Mouse (Mus musculus): ENCODE data around the gene Smpx. TPM values are rescaled to one million over a fixed set of nuclear protein-coding genes. Genes with fewer than 3 reads are reported as not detected.

Smpx gene
- polyA plus RNA-seq, 1 experiment from 2014 or later: not detected

DNA sequence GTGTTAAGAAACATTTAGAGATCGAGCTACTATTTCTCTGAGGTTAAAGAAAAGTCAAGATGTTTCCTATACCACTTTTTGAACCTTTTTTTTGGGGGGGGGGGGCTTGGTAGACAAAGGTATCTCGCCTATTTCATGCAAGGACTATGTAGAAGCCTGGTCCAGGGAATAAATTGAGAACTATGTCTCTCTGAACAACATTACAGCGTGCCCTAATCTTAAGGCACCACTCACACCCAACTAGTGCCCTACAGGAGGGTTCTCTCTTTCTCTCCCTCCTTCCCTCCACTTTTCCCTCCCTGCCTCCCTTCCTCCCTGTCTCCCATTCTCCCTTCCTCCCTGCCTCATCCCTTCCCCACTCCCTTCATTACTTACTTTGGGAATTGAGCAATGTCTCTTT lies 33.6 kb downstream of the Smpx start:
- Histone ChIP-seq H3K36me3 (ENCODE audit: poor library complexity, severe bottlenecking) (no peaks in the 10 kb centered on the region), H3K4me3 (no peak overlapping the region), H3K9me3 (replicated peaks) (no peaks in the 10 kb centered on the region), H3K27ac (no peak overlapping the region), H3K27me3 (no peaks in the 10 kb centered on the region; the same call in 1 of the 2 replicates), H3K4me1 (no peaks in the 10 kb centered on the region), H3K4me2 (no peak overlapping the region), H3K9ac (no peak overlapping the region)
- no peak for ATAC-seq
- WGBS: 41% methylated on average over 3 of the region's 3 CpGs

DNA sequence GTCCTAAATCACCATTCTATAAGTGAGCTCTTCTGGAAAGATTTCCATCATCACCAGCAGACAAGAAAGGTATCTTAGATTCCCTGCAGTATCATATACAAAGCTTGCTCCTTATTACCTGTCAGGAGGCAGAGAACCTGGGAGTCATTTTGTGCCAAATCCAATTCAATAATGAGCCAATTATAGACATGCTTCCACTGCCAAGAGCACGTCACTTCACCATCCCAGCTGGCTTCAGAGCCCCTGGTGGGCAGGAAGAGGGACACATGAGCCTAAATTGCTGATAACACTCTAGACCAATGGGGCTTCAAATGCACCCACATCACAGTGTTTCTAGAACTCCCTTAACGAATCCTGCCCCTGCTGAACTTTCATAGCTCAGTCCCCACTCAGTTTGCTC lies 35.1 kb downstream of the Smpx start:
- Histone ChIP-seq H3K4me3 (no peak overlapping the region), H3K27me3 (no peaks in the 10 kb centered on the region; the same call in 1 of the 2 replicates), H3K9ac (no peak overlapping the region), H3K27ac (no peak overlapping the region), H3K36me3 (ENCODE audit: poor library complexity, severe bottlenecking) (no peaks in the 10 kb centered on the region), H3K4me2 (no peak overlapping the region), H3K9me3 (replicated peaks) (no peaks in the 10 kb centered on the region), H3K4me1 (no peaks in the 10 kb centered on the region)
- ATAC-seq: no peak
- WGBS: 53% methylated on average over 2 of the region's 2 CpGs

DNA sequence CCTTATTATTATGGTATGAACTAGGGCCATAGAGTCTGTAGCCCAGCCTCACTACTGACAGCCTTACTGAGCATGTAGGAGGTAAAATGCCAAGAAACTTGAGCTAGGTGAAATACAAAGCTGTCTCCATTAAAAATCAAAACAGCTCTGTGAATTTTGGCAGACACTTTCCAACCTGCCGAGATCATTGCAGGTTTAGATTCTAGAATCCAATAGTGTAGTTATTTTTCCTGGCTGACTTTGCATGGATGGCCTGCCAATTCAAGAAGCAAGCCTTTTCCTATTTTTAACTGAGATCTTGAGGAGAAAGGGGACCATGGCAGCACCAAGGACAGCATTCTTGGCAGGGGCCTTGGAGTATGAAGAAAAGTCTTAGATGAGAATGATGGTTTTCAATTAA lies 35.6 kb downstream of the Smpx start:
- ATAC-seq: no peak
- 70% methylated on average over 1 of the region's 1 CpGs for WGBS
- no peak overlapping the region for H3K4me3 ChIP-seq
- H3K9me3 ChIP-seq (replicated peaks): no peaks in the 10 kb centered on the region
- no peak overlapping the region for H3K9ac ChIP-seq
- no peaks in the 10 kb centered on the region; the same call in 1 of the 2 replicates for H3K27me3 ChIP-seq
- H3K4me1 ChIP-seq: no peaks in the 10 kb centered on the region
- no peak overlapping the region for H3K27ac ChIP-seq
- no peaks in the 10 kb centered on the region for H3K36me3 ChIP-seq (ENCODE audit: poor library complexity, severe bottlenecking)
- H3K4me2 ChIP-seq: no peak overlapping the region

DNA sequence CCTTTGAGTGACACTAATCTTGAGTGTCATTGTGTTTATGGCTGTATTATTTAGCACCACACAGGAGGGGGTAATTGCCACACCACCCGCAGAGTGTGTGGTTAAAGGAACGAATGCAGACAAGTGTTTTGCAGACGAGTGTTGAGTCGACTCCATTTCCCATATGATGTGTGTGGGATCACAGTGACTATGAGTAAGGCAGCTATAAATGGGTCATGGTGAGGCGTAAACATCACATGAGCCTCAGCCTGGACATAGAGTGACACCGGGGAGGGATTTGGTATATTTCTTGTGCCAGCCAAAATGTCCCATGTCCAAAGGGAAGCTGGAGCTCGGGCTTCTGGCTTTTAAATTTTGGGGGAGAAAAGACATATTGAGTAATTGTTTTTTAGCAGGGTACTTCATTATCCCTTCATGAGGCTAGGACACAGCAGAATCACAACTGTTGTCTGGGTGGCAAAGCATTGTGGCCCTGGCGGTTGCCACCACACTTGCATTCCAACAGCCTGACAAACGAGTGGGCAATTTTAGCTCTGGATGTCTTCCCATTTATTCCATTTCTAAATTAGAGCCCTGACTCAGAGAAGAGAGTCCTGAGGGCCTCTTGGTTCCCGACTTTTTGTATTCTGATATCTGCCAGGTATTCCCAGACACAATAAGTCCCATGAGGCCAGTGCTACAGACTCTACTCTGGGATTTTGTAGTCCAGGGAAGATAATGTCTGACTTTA lies 49.3 kb downstream of the Smpx start:
- no peaks in the 10 kb centered on the region for H3K9me3 ChIP-seq (replicated peaks)
- no peak overlapping the region for H3K4me2 ChIP-seq
- peaks cover 4% of the 10 kb centered on the region; the same call in 1 of the 2 replicates for H3K27me3 ChIP-seq
- H3K4me1 ChIP-seq: no peaks in the 10 kb centered on the region
- no peak overlapping the region for H3K4me3 ChIP-seq
- no peak for ATAC-seq
- no peak overlapping the region for H3K27ac ChIP-seq
- no peak overlapping the region for H3K9ac ChIP-seq
- no peaks in the 10 kb centered on the region for H3K36me3 ChIP-seq (ENCODE audit: poor library complexity, severe bottlenecking)
- WGBS: 75% methylated on average over 10 of the region's 10 CpGs

DNA sequence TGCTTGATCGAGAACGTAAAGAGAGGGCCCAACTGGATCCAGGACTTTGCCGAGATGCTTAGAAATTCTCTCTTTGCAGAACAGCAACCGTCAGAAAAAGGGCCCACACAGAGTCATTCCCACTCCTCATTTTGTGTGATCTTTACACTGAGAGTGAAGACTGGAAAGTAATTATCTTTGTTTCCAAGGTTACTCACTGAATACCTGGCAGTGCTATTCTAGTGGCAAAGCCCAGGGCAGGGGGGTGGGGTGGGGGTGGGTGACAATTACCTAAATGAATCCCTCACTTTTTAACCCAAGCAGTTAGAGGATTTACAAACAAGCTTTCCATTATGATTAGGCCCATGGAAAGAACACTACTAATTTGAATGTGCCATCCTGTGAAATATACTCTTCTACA lies 55.8 kb downstream of the Smpx start:
- no peaks in the 10 kb centered on the region for H3K4me1 ChIP-seq
- H3K27me3 ChIP-seq: peaks cover under 1% of the 10 kb centered on the region; the same call in 1 of the 2 replicates
- 40% methylated on average over 4 of the region's 4 CpGs for WGBS
- H3K4me3 ChIP-seq: no peak overlapping the region
- no peaks in the 10 kb centered on the region for H3K9me3 ChIP-seq (replicated peaks)
- no peak overlapping the region for H3K4me2 ChIP-seq
- no peak overlapping the region for H3K27ac ChIP-seq
- peak; percentile 41; the same call in 1 of the 2 replicates for ATAC-seq
- no peak overlapping the region for H3K9ac ChIP-seq
- H3K36me3 ChIP-seq (ENCODE audit: poor library complexity, severe bottlenecking): no peaks in the 10 kb centered on the region

DNA sequence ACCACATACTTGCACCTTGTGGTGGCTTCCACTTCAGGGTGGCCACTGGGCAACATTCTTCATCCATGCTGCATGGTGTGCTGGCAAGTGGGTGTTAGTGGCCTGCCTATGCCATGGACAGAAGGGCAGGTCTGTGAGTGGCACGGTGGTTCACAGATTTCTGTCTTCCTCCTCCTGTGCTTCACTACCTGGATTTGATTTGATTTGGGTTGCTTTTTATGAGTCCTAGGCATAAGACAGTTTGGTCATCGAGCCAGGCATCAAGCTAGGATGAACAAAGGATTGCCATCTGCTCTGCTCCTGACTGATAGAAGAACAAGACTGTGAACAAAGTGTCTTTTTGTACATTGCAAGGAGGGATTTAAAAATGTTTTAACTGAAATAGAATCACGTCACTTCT lies 63.8 kb downstream of the Smpx start:
- H3K4me1 ChIP-seq: no peaks in the 10 kb centered on the region
- H3K4me2 ChIP-seq: no peak overlapping the region
- no peaks in the 10 kb centered on the region for H3K36me3 ChIP-seq (ENCODE audit: poor library complexity, severe bottlenecking)
- 71% methylated on average over 3 of the region's 3 CpGs for WGBS
- H3K9ac ChIP-seq: no peak overlapping the region
- H3K27ac ChIP-seq: no peak overlapping the region
- ATAC-seq: no peak
- H3K9me3 ChIP-seq (replicated peaks): no peaks in the 10 kb centered on the region
- no peak overlapping the region for H3K4me3 ChIP-seq
- H3K27me3 ChIP-seq: no peaks in the 10 kb centered on the region; the same call in 1 of the 2 replicates

DNA sequence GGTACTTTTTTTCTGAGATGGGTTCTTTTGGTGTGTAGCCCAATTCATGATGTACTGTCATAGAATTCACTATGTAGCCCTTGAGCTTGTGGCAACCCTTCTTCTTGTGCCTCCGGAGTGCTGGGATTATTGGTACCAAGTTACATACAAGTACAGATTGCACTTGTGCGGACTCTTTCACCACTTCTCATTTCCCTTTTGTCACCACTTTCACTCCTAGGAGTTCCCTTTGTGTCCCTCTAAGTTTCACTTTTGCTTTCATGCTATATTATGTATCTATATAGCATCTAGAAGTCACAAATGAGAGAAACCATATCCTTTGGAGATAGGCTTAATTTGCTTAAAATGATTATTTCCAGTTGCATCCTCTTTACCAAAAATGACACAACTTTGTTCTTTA lies 103.0 kb downstream of the Smpx start:
- H3K27ac ChIP-seq: no peak overlapping the region
- H3K36me3 ChIP-seq (ENCODE audit: poor library complexity, severe bottlenecking): no peaks in the 10 kb centered on the region
- H3K4me3 ChIP-seq: no peak overlapping the region
- H3K4me1 ChIP-seq: no peaks in the 10 kb centered on the region
- H3K9ac ChIP-seq: no peak overlapping the region
- WGBS: 92% methylated on average over 2 of the region's 2 CpGs
- ATAC-seq: no peak
- no peaks in the 10 kb centered on the region for H3K27me3 ChIP-seq
- no peak overlapping the region for H3K4me2 ChIP-seq
- H3K9me3 ChIP-seq (replicated peaks): no peaks in the 10 kb centered on the region

Other genes starting within 250 kb of the Smpx start
- 120 and 139 TPM in 2 replicates for gene Sms, start 206.6 kb upstream of the Smpx start, polyA plus RNA-seq (2015; fragmentation: Nextera tagmentation; extraction: Ambion mirVana)
- gene Yy2, start 129.9 kb upstream of the Smpx start, polyA plus RNA-seq (2015; fragmentation: Nextera tagmentation; extraction: Ambion mirVana): 4.1 and 6.1 TPM in 2 replicates
- 26.1 and 26.7 TPM in 2 replicates for gene Mbtps2, start 100.2 kb upstream of the Smpx start, polyA plus RNA-seq (2015; fragmentation: Nextera tagmentation; extraction: Ambion mirVana)
- gene Klhl34, start 119.5 kb downstream of the Smpx start, polyA plus RNA-seq (2015; fragmentation: Nextera tagmentation; extraction: Ambion mirVana): 1.6 and 2.3 TPM in 2 replicates

Measured in forebrain, embryonic 13.5 days (tissue).